Mouse (Mus musculus): ENCODE results near the gene Gtf2a1l. TPM values are rescaled to one million over a fixed set of nuclear protein-coding genes. Genes with fewer than 3 reads are reported as not detected.

The Gtf2a1l gene
- polyA plus RNA-seq (2014; fragmentation: Nextera tagmentation; extraction: Ambion mirVana): 0.47 TPM in 1 of 2 replicates, not detected in the other

DNA sequence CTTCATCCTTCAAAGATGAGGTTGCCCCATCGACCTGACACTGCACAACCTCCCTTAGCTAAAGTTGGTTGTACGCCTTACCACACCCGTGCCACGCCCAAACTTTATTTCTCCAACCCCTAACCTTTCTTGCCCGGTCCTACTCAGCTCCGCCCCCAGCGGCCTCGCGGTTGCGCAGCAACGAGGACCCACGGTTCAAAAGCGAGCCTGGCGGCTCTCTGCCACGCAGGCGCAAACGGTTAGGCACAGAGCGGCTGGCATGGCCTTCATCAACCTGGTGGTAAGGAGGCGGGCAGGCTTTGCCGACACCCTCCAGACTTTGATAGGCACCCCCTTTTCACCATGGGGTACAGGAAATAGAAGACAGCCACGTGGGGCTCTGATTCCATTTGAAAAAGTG is at the start of gene Gtf2a1l:
Gene Gtf2a1l (plus strand): TSS at position 209 of the 400 bp plus-strand sequence.
- Histone ChIP-seq H3K9me3 (ENCODE audit: control insufficient read depth, low read length) (no peaks in the 10 kb centered on the region), H3K4me2 (ENCODE audit: low read depth, low read length) (peak within 1 kb of the TSS; percentile 46), H3K4me3 (ENCODE audit: low read depth, low read length) (no peak within 1 kb of the TSS), H3K27me3 (replicated peaks; ENCODE audit: control insufficient read depth, insufficient read depth, low read length) (peaks cover 4% of the 10 kb centered on the region; the same call in 1 of the 2 replicates), H3K4me1 (ENCODE audit: control insufficient read depth, insufficient read depth, low read length) (peaks cover 12% of the 10 kb centered on the region; the same call in 1 of the 2 replicates), H3K27ac (replicated peaks; ENCODE audit: low read depth, low read length) (no peak within 1 kb of the TSS), H3K9ac (ENCODE audit: low read depth, low read length) (no peak within 1 kb of the TSS), H3K36me3 (ENCODE audit: control insufficient read depth, insufficient read depth, low read length) (no peaks in the 10 kb centered on the region)
- WGBS: 37% methylated on average over 21 of the region's 21 CpGs
- ATAC-seq (ENCODE audit: low read depth): peak; percentile 15; the same call in 1 of the 2 replicates
- DNase-seq (ENCODE audit: low spot score): peak; percentile 13

DNA sequence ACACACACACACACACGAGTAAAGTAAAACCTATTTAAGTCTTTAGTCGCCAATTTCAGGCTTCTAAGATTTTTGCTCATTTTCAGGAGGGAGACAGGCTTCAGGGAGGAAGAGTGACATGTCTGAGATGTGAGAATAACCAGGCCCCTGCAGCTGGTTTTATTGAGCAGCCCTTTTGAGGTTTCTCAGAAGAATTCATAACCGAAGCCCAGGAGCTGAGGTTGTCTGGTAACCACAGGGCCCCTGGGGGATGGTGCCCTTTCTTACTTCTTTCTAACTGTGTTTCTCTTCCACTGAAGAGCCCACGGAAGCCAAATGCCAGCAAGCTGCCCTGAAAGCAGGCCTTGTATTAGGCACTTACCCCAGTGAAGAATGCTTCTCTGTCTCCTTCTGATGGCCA is 47.5 kb upstream of the Gtf2a1l start:
- H3K36me3 ChIP-seq (ENCODE audit: control insufficient read depth, insufficient read depth, low read length): peaks cover 6% of the 10 kb centered on the region
- H3K27ac ChIP-seq (replicated peaks; ENCODE audit: low read depth, low read length): no peak overlapping the region; the same call in 1 of the 2 replicates
- no peaks in the 10 kb centered on the region for H3K27me3 ChIP-seq (replicated peaks; ENCODE audit: control insufficient read depth, insufficient read depth, low read length)
- ATAC-seq (ENCODE audit: low read depth): no peak
- 56% methylated on average over 4 of the region's 4 CpGs for WGBS
- H3K4me3 ChIP-seq (ENCODE audit: low read depth, low read length): no peak overlapping the region
- no peak overlapping the region for H3K4me2 ChIP-seq (ENCODE audit: low read depth, low read length)
- no peaks in the 10 kb centered on the region for H3K9me3 ChIP-seq (ENCODE audit: control insufficient read depth, low read length)
- H3K9ac ChIP-seq (ENCODE audit: low read depth, low read length): no peak overlapping the region
- H3K4me1 ChIP-seq (ENCODE audit: control insufficient read depth, insufficient read depth, low read length): peaks cover 7% of the 10 kb centered on the region
- DNase-seq (ENCODE audit: low spot score): peak; percentile 37

DNA sequence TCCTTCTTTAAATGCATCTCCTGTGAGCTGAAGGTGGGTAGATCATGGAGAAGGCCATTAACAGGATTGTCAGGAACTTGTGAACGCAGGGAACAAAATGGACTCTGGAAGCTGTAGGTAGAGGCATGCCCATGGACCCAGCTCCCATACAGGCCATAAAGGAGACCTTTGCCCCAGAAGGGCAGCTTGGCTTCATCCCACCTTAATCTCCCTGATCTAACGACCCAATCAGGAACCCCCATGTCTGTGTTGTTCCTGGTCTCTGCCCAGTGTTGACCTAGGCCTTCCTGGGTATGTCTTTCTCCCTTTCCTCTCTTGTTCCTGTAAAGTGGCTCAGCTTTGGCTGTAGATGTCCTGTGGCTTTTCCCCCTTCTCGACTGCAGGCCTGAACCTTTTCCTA is 47.1 kb upstream of the Gtf2a1l start:
- Histone ChIP-seq H3K9ac (ENCODE audit: low read depth, low read length) (no peak overlapping the region), H3K9me3 (ENCODE audit: control insufficient read depth, low read length) (no peaks in the 10 kb centered on the region), H3K4me3 (ENCODE audit: low read depth, low read length) (no peak overlapping the region), H3K4me1 (ENCODE audit: control insufficient read depth, insufficient read depth, low read length) (peaks cover 12% of the 10 kb centered on the region), H3K27ac (replicated peaks; ENCODE audit: low read depth, low read length) (no peak overlapping the region; the same call in 1 of the 2 replicates), H3K36me3 (ENCODE audit: control insufficient read depth, insufficient read depth, low read length) (peaks cover 6% of the 10 kb centered on the region), H3K4me2 (ENCODE audit: low read depth, low read length) (no peak overlapping the region), H3K27me3 (replicated peaks; ENCODE audit: control insufficient read depth, insufficient read depth, low read length) (no peaks in the 10 kb centered on the region)
- DNase-seq (ENCODE audit: low spot score) (no peak), ATAC-seq (ENCODE audit: low read depth) (no peak)
- WGBS: 87% methylated on average over 3 of the region's 3 CpGs

GRCm38 (mm10) chr17:88622711-88623110 is 45.7 kb upstream of the Gtf2a1l start:
- DNase-seq (ENCODE audit: low spot score): no peak
- Histone ChIP-seq H3K9ac (ENCODE audit: low read depth, low read length) (no peak overlapping the region), H3K4me2 (ENCODE audit: low read depth, low read length) (no peak overlapping the region), H3K4me3 (ENCODE audit: low read depth, low read length) (no peak overlapping the region), H3K36me3 (ENCODE audit: control insufficient read depth, insufficient read depth, low read length) (peaks cover 6% of the 10 kb centered on the region; the same call in 1 of the 2 replicates), H3K27me3 (replicated peaks; ENCODE audit: control insufficient read depth, insufficient read depth, low read length) (no peaks in the 10 kb centered on the region), H3K9me3 (ENCODE audit: control insufficient read depth, low read length) (no peaks in the 10 kb centered on the region), H3K4me1 (ENCODE audit: control insufficient read depth, insufficient read depth, low read length) (peaks cover 25% of the 10 kb centered on the region), H3K27ac (replicated peaks; ENCODE audit: low read depth, low read length) (no peak overlapping the region)
- no peak for ATAC-seq (ENCODE audit: low read depth)
- WGBS: 71% methylated on average over 1 of the region's 1 CpGs

DNA sequence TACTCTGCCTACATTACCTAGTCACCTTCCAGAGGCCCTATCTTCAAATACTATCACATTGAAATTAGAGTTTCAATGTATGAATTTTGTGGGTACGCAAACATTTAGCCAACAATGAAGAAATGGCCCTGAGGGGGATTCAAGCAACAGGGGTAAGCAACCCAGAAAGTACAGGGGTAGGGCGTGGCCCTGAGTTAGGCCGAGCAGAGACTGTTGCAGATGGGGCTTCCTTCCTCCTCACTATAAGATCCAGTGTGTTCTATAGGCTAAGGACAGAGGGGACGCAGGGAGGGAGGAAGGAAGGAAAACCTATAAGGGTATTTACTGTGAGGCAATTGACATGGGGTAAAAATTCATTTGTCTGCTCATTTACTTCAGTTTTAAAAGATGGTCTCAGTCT is 44.1 kb upstream of the Gtf2a1l start:
- H3K27ac ChIP-seq (replicated peaks; ENCODE audit: low read depth, low read length): no peak overlapping the region
- H3K9ac ChIP-seq (ENCODE audit: low read depth, low read length): no peak overlapping the region
- 90% methylated on average over 4 of the region's 4 CpGs for WGBS
- no peak overlapping the region for H3K4me2 ChIP-seq (ENCODE audit: low read depth, low read length)
- H3K27me3 ChIP-seq (replicated peaks; ENCODE audit: control insufficient read depth, insufficient read depth, low read length): no peaks in the 10 kb centered on the region
- no peak for DNase-seq (ENCODE audit: low spot score)
- H3K9me3 ChIP-seq (ENCODE audit: control insufficient read depth, low read length): no peaks in the 10 kb centered on the region
- peaks cover 6% of the 10 kb centered on the region; the same call in 1 of the 2 replicates for H3K36me3 ChIP-seq (ENCODE audit: control insufficient read depth, insufficient read depth, low read length)
- no peak for ATAC-seq (ENCODE audit: low read depth)
- H3K4me3 ChIP-seq (ENCODE audit: low read depth, low read length): no peak overlapping the region
- H3K4me1 ChIP-seq (ENCODE audit: control insufficient read depth, insufficient read depth, low read length): peaks cover 38% of the 10 kb centered on the region

DNA sequence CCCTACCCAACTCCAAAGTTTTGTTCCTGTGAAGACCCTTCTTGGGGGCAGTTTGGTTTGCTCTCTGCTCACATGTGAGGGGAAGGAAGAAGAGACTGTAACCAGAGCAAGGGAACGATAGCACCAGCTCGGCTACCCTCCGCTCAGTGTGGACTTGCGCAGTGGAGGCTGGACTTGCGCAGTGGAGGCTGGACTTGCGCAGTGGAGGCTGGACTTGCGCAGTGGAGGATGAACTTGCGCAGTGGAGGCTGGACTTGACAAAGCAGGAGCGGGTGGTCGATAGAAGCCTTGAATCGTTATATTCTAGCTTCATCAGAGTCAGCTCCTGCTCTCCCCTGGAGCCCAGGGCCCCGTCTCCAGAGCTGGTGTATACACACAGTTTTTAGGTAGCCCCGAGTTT is 43.1 kb upstream of the Gtf2a1l start:
- Histone ChIP-seq H3K36me3 (ENCODE audit: control insufficient read depth, insufficient read depth, low read length) (peaks cover 6% of the 10 kb centered on the region; the same call in 1 of the 2 replicates), H3K4me3 (ENCODE audit: low read depth, low read length) (no peak overlapping the region), H3K9ac (ENCODE audit: low read depth, low read length) (no peak overlapping the region), H3K4me1 (ENCODE audit: control insufficient read depth, insufficient read depth, low read length) (peaks cover 48% of the 10 kb centered on the region), H3K27ac (replicated peaks; ENCODE audit: low read depth, low read length) (peak overlapping the region; percentile 88), H3K27me3 (replicated peaks; ENCODE audit: control insufficient read depth, insufficient read depth, low read length) (no peaks in the 10 kb centered on the region), H3K4me2 (ENCODE audit: low read depth, low read length) (no peak overlapping the region), H3K9me3 (ENCODE audit: control insufficient read depth, low read length) (no peaks in the 10 kb centered on the region)
- no peak for DNase-seq (ENCODE audit: low spot score)
- 90% methylated on average over 13 of the region's 13 CpGs for WGBS
- ATAC-seq (ENCODE audit: low read depth): no peak

- Histone ChIP-seq H3K9ac (ENCODE audit: low read depth, low read length) (0 out of 2 replicates have a peak overlapping the region, but pooled peaks have one; percentile 10), H3K27ac (replicated peaks; ENCODE audit: low read depth, low read length) (peak overlapping the region; percentile 88), H3K4me3 (ENCODE audit: low read depth, low read length) (no peak overlapping the region), H3K4me2 (ENCODE audit: low read depth, low read length) (peak overlapping the region; percentile 38; the same call in 1 of the 2 replicates), H3K4me1 (ENCODE audit: control insufficient read depth, insufficient read depth, low read length) (peaks cover 54% of the 10 kb centered on the region), H3K9me3 (ENCODE audit: control insufficient read depth, low read length) (no peaks in the 10 kb centered on the region), H3K27me3 (replicated peaks; ENCODE audit: control insufficient read depth, insufficient read depth, low read length) (no peaks in the 10 kb centered on the region), H3K36me3 (ENCODE audit: control insufficient read depth, insufficient read depth, low read length) (peaks cover 3% of the 10 kb centered on the region; the same call in 1 of the 2 replicates)
- 39% methylated on average over 7 of the region's 7 CpGs for WGBS
- ATAC-seq (ENCODE audit: low read depth) (no peak), DNase-seq (ENCODE audit: low spot score) (peak; percentile 32)
Observed at GRCm38 (mm10) chr17:88625931-88626330, 42.5 kb upstream of the Gtf2a1l start.

DNA sequence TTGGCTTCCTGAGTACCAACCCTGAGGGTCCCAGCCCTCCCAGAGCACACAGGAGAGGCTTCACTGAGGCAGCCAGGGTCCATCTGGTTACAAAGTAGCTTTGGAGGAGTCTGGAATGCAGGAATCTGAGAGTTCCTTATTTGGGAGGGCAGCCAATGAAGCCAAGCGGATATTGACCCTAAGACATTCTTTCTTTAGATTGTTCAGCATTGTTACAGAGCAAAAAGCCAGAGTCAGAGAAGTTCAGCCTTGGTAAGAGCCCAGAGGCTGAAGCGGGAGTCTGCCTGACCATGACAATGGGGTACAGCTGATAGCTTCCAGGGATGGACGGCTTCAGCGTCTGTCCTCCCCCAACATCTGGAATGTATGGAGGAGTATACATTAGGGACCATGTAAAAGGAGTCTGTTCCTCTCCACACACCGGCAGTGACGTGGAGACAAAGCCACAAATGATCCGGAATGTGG is 42.1 kb upstream of the Gtf2a1l start:
- Histone ChIP-seq H3K4me3 (ENCODE audit: low read depth, low read length) (no peak overlapping the region), H3K4me2 (ENCODE audit: low read depth, low read length) (peak overlapping the region; percentile 38), H3K4me1 (ENCODE audit: control insufficient read depth, insufficient read depth, low read length) (peaks cover 58% of the 10 kb centered on the region), H3K27ac (replicated peaks; ENCODE audit: low read depth, low read length) (peak overlapping the region; percentile 88), H3K9ac (ENCODE audit: low read depth, low read length) (0 out of 2 replicates have a peak overlapping the region, but pooled peaks have one; percentile 10), H3K27me3 (replicated peaks; ENCODE audit: control insufficient read depth, insufficient read depth, low read length) (no peaks in the 10 kb centered on the region), H3K9me3 (ENCODE audit: control insufficient read depth, low read length) (no peaks in the 10 kb centered on the region), H3K36me3 (ENCODE audit: control insufficient read depth, insufficient read depth, low read length) (no peaks in the 10 kb centered on the region)
- 12% methylated on average over 7 of the region's 7 CpGs for WGBS
- DNase-seq (ENCODE audit: low spot score) (peak; percentile 80), ATAC-seq (ENCODE audit: low read depth) (peak; percentile 43)

DNA sequence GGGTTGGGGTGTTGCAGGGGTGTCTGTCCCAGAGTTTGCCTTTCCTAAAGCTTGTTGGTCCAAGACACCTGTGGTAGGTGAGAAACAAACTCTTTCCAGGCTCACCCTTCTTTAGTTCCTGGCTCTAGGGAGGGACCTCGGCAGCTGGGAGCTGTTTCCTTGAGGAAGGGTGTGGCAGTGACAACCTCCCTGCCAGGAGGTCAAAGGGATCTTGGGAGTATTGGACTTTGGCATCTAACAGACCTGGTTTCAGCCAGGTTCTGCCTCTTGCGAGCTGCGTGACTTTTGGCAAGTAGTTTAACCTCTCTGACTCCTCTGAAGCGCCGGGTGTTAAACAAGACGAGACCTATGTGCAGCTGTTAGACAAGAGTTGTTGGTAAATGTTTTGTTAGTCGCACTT is 41.3 kb upstream of the Gtf2a1l start:
- H3K4me2 ChIP-seq (ENCODE audit: low read depth, low read length): peak overlapping the region; percentile 38
- peak overlapping the region; percentile 88 for H3K27ac ChIP-seq (replicated peaks; ENCODE audit: low read depth, low read length)
- no peak for ATAC-seq (ENCODE audit: low read depth)
- no peak overlapping the region for H3K9ac ChIP-seq (ENCODE audit: low read depth, low read length)
- WGBS: 63% methylated on average over 7 of the region's 7 CpGs
- no peaks in the 10 kb centered on the region for H3K27me3 ChIP-seq (replicated peaks; ENCODE audit: control insufficient read depth, insufficient read depth, low read length)
- peaks cover 66% of the 10 kb centered on the region for H3K4me1 ChIP-seq (ENCODE audit: control insufficient read depth, insufficient read depth, low read length)
- no peak overlapping the region for H3K4me3 ChIP-seq (ENCODE audit: low read depth, low read length)
- no peaks in the 10 kb centered on the region for H3K9me3 ChIP-seq (ENCODE audit: control insufficient read depth, low read length)
- H3K36me3 ChIP-seq (ENCODE audit: control insufficient read depth, insufficient read depth, low read length): no peaks in the 10 kb centered on the region
- no peak for DNase-seq (ENCODE audit: low spot score)

All from embryonic facial prominence, embryonic 14.5 days (tissue).